Mouse (Mus musculus) small intestine, adult 2 months (tissue): ENCODE data around the gene Hpse2. TPM values are rescaled to one million over a fixed set of nuclear protein-coding genes. Genes with fewer than 3 reads are reported as not detected.

Experiments
- H3K27ac ChIP-seq: fragments of 200-500 bp; 2 replicates; pipeline ENCODE4 v1.5.1; 2012; ENCODE audit warnings: low read depth, low read length, control low read depth, inconsistent platforms; ENCODE audit not compliant: insufficient read depth
- H3K27me3 ChIP-seq: fragments of 200-500 bp; 2 replicates; pipeline ENCODE4 v1.6.1; 2012; ENCODE audit warnings: mild to moderate bottlenecking, moderate library complexity, low read length, inconsistent platforms; ENCODE audit not compliant: control insufficient read depth, insufficient read depth
- H3K36me3 ChIP-seq: fragments of 200-500 bp; 2 replicates; pipeline ENCODE4 v1.6.1; 2012; ENCODE audit warnings: mild to moderate bottlenecking, low read length, control low read depth, inconsistent platforms; ENCODE audit not compliant: control insufficient read depth, insufficient read depth
- H3K4me1 ChIP-seq: fragments of 200-500 bp; 2 replicates; pipeline ENCODE4 v1.6.1; 2012; ENCODE audit warnings: low read length, inconsistent platforms, mixed read lengths; ENCODE audit not compliant: control insufficient read depth, insufficient read depth, insufficient read length
- H3K4me3 ChIP-seq: fragments of 200-500 bp; 2 replicates; pipeline ENCODE4 v1.5.1; 2012; ENCODE audit warnings: low read depth, mild to moderate bottlenecking, control low read depth, inconsistent platforms, low read length, moderate library complexity
- CTCF ChIP-seq: fragments of 200-500 bp; IDR thresholded peaks from 2 replicates; pipeline ENCODE4 v1.5.1; 2012; ENCODE audit warnings: low read depth, mild to moderate bottlenecking, control low read depth, inconsistent platforms, low read length, moderate library complexity, mixed read lengths; ENCODE audit not compliant: insufficient replicate concordance, insufficient read length; ENCODE audit errors: extremely low read depth
- POLR2A ChIP-seq: fragments of 200-500 bp; IDR thresholded peaks from 2 replicates; pipeline ENCODE4 v1.6.1; 2012; ENCODE audit warnings: low read depth, mild to moderate bottlenecking, control low read depth, inconsistent platforms, low read length, moderate library complexity
- WGBS: fragments of 180-500 bp; shearing (Covaris S2); methylation state at CpG from one replicate; pipeline ENCODE4 v1.1.7; 2018; 5-methylcytosine and 5-hydroxymethylcytosine counted together
- polyA plus RNA-seq: library from polyadenylated mRNA; depleted of rRNA; stranded (reverse); fragments of >200 nt; gene quantifications from 2 replicates; pipeline ENCODE4 v1.2.3, GENCODE M21; 2012

Hpse2 gene
- polyA plus RNA-seq, 1 experiment = 1.1 TPM

- H3K36me3 ChIP-seq = no peaks in the 10 kb centered on the region; the same call in 1 of the 2 replicates
- no peak for TF ChIP-seq POLR2A
- TF ChIP-seq CTCF = no peak
- no peak overlapping the region for H3K4me3 ChIP-seq
- H3K4me1 ChIP-seq = peaks cover 4% of the 10 kb centered on the region
- WGBS = 100% methylated on average over 1 of the region's 1 CpGs
- no peaks in the 10 kb centered on the region for H3K27me3 ChIP-seq
- no peak overlapping the region for H3K27ac ChIP-seq
Measured at GRCm38 (mm10) chr19:42776813-42777212, 611.3 kb downstream of the Hpse2 start.

GRCm38 (mm10) chr19:42770141-42770872, 617.8 kb downstream of the Hpse2 start:
- Histone ChIP-seq H3K36me3 (peaks cover 22% of the 10 kb centered on the region), H3K4me3 (no peak overlapping the region), H3K27ac (no peak overlapping the region), H3K27me3 (no peaks in the 10 kb centered on the region), H3K4me1 (no peaks in the 10 kb centered on the region)
- WGBS = 87% methylated on average over 23 of the region's 23 CpGs
- TF ChIP-seq POLR2A = no peak
- TF ChIP-seq CTCF = no peak

- Histone ChIP-seq H3K36me3 (peaks cover 23% of the 10 kb centered on the region), H3K27me3 (no peaks in the 10 kb centered on the region), H3K4me1 (no peaks in the 10 kb centered on the region), H3K27ac (no peak overlapping the region), H3K4me3 (no peak overlapping the region)
- TF ChIP-seq CTCF (no peak), POLR2A (no peak)
- 92% methylated on average over 10 of the region's 10 CpGs for WGBS
Measured at GRCm38 (mm10) chr19:42769648-42770047, 618.5 kb downstream of the Hpse2 start.

GRCm38 (mm10) chr19:42767361-42767760, 620.8 kb downstream of the Hpse2 start:
- 89% methylated on average over 8 of the region's 8 CpGs for WGBS
- TF ChIP-seq CTCF (no peak), POLR2A (no peak)
- H3K27ac ChIP-seq = no peak overlapping the region
- peaks cover 23% of the 10 kb centered on the region for H3K36me3 ChIP-seq
- no peaks in the 10 kb centered on the region for H3K4me1 ChIP-seq
- H3K4me3 ChIP-seq = no peak overlapping the region
- no peaks in the 10 kb centered on the region for H3K27me3 ChIP-seq

- WGBS = 87% methylated on average over 10 of the region's 10 CpGs
- Histone ChIP-seq H3K4me3 (no peak overlapping the region), H3K27me3 (no peaks in the 10 kb centered on the region), H3K27ac (no peak overlapping the region), H3K4me1 (no peaks in the 10 kb centered on the region), H3K36me3 (peaks cover 20% of the 10 kb centered on the region)
- TF ChIP-seq CTCF (no peak), POLR2A (no peak)
Measured at GRCm38 (mm10) chr19:42764398-42764797, 623.8 kb downstream of the Hpse2 start.

GRCm38 (mm10) chr19:42756671-42757070, 631.5 kb downstream of the Hpse2 start:
- 86% methylated on average over 6 of the region's 6 CpGs for WGBS
- Histone ChIP-seq H3K4me3 (no peak overlapping the region), H3K27ac (no peak overlapping the region), H3K36me3 (peaks cover 3% of the 10 kb centered on the region; the same call in 1 of the 2 replicates), H3K4me1 (peaks cover 8% of the 10 kb centered on the region; the same call in 1 of the 2 replicates), H3K27me3 (no peaks in the 10 kb centered on the region)
- TF ChIP-seq CTCF (no peak), POLR2A (no peak)

- WGBS = 45% methylated on average over 15 of the region's 15 CpGs
- TF ChIP-seq POLR2A = no peak
- TF ChIP-seq CTCF = no peak
Measured at GRCm38 (mm10) chr19:42755148-42755870, 632.8 kb downstream of the Hpse2 start.

More at GRCm38 (mm10) chr19:42755148-42755870, 632.8 kb downstream of the Hpse2 start:
- peaks cover 8% of the 10 kb centered on the region; the same call in 1 of the 2 replicates for H3K4me1 ChIP-seq
- H3K4me3 ChIP-seq = no peak overlapping the region
- H3K36me3 ChIP-seq = peaks cover 3% of the 10 kb centered on the region; the same call in 1 of the 2 replicates
- H3K27ac ChIP-seq = no peak overlapping the region
- no peaks in the 10 kb centered on the region for H3K27me3 ChIP-seq
